Mouse (Mus musculus) kidney, postnatal 10 days (tissue): ENCODE measurements around the gene Shisa8.

ENCODE experiments used
- DNase-seq: peaks from one replicate; pipeline ENCODE4 v3.0.0; 2021; ENCODE audit warnings: mixed read lengths

The Shisa8 gene

GRCm38 (mm10) chr15:82203090-82203489 is 9.5 kb downstream of the Shisa8 start:
- no peak for DNase-seq

DNA sequence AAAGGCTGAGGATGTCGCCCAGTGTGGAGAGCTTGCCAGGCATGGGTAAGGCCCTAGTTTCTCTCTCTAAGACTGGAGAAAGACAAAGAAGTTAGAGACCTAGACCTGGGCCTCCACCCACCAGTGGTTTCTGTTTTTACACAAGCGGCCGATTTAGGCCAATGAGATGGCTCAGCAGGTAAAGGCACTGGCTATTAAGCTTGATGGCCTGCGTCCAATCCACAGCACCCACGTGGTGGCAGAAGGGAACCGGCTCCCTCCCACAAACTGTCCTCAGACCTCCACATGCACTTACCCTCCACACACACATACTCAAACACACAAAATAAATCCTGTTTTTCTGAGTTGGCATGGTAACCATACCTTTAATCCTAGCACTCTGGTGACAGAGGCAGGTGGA is 10.5 kb downstream of the Shisa8 start:
- no peak for DNase-seq

- peak; percentile 35 for DNase-seq
Measured at GRCm38 (mm10) chr15:82199546-82199945, 13.1 kb downstream of the Shisa8 start.

GRCm38 (mm10) chr15:82198342-82198741 is 14.3 kb downstream of the Shisa8 start:
- no peak for DNase-seq

DNA sequence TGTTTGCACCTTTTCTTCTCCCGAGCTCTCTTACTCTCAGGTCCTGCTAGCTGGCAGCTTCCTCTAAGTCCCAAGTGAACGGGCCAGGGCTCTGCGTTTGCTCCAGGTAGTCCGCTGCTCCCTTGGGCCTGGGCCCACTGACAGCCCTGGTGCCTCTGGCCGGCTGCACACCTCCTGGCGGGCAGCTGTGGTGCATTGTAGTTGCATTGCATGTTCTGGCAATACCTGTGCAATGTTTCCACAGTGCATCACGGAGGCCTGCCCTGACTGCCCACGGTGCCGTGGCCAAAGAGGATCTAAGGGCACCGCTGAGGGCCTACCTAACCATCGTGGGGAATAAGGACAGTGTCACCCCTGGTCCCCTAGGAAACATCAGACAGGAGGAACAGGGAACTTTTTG is 14.7 kb downstream of the Shisa8 start:
- DNase-seq = no peak

GRCm38 (mm10) chr15:82197246-82197750 is 15.3 kb downstream of the Shisa8 start:
- no peak for DNase-seq

- no peak for DNase-seq
Measured at GRCm38 (mm10) chr15:82196300-82196699, 16.3 kb downstream of the Shisa8 start.

DNA sequence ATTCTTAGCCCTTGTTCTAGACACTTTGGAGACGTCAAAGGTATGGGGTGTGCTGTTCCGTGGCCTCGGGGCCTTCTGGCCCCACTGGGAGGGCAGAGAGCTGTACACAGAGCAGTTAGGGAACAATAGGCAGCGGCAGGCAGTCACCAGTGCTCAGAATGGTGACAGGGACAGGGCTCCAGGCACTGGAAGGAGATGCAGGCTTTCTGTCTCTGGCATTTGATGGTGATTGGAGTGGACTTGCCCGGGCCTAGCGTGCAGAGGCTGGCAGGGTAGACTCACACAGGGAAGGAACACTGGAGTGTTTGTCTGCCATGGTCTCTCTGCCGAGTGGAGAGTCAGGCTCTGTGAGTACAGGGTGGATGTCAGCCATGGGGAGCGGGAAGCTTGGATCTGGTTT is 20.0 kb downstream of the Shisa8 start:
- DNase-seq = no peak

DNA sequence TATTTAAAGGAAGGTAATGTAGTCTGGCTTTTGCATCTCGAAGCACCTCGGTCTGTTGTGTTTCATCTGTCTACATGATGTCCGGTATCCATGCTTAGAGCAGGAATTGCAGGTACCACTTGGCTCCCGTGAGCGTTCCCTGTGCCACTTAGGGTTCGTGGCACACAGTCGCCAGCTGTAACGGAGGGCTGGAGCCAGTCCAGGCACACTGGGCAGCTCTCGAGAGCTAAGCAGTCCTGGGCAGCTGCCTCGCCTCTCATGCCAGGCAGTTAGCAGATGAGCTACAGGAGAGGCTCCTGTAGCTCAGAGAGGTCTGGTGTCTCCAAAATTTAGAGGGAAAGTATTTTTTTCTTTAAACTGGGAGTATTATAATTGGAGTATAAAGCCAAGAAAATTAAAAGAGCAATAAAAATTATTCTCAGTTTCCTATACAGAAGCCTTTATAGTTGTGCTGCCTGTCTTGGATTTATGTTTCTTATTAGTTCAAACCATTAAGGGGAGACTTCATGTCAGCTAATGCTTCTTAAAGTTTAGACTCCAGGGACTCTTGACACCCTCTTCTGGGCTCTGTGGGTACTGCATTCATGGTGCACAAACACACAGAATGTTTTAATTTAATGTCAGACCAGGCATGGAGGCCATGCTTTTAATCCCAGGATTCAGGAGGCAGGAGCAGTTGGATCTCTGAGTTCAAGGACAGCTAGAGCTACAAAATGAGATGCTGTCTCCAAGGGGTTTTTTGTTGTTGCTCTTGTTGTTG is 24.0 kb downstream of the Shisa8 start:
- DNase-seq = peak; percentile 64

DNA sequence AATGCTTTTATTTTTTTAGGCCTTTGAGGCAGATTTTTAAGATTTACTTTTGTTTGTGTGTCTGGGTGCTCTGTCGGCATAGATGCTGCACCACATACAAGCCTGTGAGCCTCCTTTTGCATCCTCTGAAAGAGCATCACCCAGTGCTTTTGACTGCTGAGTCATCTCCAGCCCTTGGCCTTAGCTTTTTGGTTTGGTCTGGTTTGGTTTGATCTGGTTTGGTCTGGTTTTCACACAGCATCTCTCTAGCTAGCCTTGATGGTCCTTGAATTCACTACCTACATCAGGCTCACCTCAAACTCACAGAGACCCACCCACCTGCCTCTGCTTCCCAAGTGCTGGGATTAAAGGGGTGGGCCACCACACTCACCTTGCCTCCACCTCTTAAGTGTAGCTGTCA is 24.7 kb downstream of the Shisa8 start:
- DNase-seq = no peak

GRCm38 (mm10) chr15:82187401-82187800 is 25.2 kb downstream of the Shisa8 start:
- no peak for DNase-seq

GRCm38 (mm10) chr15:82186931-82187330 is 25.7 kb downstream of the Shisa8 start:
- DNase-seq = no peak

DNA sequence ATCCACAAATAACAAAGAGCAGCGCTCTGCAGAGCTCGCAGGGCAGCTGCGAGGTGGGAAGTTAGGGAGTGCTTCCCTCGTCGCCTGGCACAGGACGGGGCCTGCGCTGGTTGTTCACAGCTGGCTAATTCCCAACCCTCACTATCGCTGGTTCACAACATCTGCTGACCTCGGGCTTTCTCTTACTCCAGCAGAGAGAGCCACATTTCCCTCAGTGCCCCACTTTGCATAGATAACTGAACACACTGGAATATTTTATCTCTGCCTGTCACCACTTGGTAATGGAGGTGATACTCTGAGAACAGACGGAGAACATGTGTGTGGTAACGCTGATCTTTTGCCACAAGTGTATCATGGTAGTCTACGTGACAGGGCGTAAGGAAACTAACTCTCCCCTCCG is 26.5 kb downstream of the Shisa8 start:
- no peak for DNase-seq

DNA sequence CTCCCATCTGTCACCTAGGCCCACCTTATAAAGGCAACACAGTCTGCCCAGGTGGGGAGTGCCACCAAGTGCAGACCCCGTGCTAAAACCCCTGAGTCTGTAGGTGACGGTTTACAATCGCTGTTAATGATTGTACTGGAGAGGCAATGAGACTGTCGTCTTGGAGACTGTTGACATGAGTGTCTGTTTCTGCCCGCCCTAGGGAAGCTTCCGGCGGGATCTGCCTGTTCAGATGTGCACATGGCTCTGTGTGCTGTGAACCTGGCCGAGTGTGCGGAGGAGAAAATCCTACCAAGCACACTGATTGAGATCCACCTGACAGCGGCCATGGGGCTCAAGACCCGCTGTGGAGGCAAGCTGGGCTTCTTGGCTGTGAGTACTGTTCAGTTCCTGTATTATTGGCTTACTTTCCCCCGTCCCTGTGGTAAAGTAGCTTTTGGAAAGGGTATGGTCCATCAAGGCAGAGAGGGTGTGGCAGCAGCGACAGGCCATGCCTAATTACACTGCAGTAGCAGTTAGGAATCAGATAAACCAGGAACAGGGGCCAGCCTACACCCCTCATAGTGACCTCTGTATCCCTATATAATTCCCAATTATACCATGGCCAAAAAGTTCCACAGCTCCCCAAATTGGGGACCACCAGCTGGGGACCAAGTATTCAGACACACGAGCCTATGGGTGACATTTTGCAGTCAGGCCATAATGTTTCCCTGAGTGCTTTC is 27.4 kb downstream of the Shisa8 start:
- DNase-seq = no peak

DNA sequence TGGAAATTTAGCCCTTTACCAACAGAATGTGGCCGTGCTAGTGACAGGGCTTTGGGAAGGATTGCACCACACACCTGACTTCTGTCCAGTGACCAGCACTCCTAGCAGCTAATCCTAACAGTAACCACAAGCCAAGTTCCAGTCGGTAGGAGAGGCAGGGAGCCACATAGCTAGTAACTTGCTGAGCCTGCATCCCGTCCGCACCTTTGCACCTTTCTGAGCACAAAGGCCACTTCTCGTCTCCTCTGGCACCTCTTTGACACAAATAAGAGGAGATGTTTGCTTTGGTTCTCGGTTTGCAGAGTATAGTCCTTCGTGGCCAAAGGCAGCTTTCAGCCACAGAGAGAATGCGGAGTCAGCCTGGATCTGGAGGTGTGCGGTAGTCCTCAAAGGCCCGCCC is 28.0 kb downstream of the Shisa8 start:
- DNase-seq = peak; percentile 55

- peak; percentile 65 for DNase-seq
Measured at GRCm38 (mm10) chr15:82184183-82184582, 28.4 kb downstream of the Shisa8 start.

DNA sequence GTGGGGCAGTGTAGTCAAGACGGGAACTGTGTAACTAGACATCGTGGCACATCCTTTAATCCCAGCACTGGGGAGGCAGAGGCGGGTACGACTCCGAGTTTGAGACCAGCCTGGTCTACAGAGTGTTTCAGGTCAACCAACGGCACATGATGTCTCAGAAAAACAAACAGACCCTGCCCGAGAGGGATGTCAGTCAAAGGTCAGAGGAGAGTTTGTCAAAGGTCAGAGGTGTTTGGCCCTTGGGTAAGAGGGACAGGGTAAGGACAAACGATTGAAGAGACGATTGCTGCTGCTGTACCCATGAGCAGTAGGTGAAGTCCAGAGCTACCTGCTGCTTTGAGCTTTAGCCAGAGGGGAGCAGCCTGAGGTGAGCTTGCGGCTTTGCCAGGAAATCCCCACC is 29.0 kb downstream of the Shisa8 start:
- no peak for DNase-seq

DNA sequence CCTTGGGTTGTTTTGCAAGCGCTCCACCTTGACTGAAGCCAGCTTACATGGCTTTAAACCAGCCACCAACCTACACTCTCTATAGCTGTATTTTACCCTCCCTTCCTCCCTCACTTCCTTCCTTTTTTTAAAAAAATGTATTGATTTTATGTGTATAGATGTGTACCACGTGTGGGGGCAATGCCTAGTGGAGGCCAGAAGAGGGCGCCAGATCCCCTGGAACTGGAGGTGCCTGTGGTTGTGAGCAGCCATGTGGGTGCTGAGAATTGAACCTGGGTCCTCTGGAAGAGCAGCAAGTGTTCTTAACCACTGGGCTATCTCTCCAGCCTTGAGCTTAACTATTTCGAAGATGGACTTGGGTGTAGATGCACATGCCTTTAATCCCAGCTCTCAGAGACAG is 30.3 kb downstream of the Shisa8 start:
- DNase-seq = no peak

DNA sequence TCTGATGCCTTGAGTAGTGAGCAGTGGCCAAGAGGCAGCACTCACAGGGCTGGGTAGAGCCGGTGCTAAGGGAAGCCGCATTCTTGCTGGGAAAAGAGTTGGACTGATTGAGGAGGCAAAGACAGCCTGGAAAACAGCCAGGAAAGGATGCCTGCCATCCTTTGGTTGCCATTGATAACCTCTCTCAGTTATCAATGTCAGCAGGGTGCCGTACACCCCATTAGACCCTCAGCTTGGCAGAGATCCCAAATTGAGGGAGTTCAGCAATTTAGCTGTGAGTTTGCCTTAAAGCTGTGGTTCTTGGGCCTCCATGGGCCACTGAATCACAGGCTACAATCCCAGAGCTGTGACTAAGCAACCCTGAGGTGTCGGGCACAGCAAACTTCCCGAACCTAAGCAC is 31.5 kb downstream of the Shisa8 start:
- DNase-seq = no peak

DNA sequence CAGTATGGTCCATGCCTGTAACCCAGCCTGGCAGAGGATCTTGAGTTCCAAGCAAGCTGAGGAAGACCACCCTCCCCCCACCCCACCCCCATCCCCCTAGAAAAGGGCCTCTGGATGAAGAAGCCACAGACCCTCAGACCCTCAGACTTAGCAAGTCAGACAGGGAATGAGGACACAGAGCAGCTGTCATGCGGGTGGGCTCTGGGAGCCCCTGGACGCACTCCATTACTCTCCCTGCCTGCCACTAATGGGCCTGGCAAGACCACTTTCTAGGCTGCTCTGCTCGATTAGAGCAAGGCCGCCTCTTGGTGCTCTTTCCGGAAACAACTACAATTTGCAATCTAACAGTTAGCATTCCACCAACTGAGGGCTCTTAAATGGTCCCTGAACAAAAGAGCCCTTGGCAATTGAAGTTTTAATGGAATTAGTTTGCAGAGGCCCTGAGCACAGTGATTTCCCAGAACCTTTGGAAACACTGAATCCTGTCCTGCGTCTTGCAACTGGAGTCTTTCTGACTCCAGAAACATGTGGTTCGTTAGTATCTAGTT is 34.8 kb downstream of the Shisa8 start:
- DNase-seq = no peak

DNA sequence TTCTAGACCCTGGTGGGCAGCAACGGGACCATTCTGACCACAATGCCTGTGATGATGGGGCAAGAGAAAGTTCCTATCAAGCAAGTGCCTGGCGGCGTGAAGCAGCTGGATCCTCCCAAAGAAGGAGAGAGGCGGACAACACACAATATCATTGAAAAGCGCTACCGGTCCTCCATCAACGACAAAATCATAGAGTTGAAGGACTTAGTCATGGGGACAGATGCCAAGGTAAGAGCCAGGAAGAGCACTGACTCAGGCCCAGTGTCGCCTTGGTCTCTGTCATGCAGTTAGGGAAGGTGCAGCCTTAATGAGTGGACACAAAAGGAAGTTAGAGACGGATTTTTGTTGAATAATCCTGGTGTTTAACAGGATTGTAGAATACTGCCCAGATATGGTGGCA is 37.5 kb downstream of the Shisa8 start:
- DNase-seq = no peak

DNA sequence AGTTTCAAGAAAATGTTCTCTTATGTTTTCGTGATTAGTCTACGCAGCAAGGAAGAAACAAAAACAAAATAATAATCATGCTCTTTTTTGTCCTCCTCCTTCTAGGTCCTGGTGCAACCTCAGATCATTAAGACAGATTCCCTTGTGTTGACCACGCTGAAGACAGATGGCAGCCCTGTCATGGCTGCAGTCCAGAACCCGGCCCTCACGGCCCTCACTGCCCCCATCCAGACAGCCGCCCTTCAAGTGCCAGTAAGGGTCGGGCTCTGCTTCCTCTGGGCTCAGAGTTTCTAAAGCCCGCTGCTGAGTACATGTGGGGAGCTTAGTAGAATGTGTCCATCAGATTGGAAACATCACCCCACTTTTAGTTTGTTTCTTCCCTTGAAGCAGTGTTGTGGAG is 40.0 kb downstream of the Shisa8 start:
- DNase-seq = no peak

GRCm38 (mm10) chr15:82170437-82171377 is 41.9 kb downstream of the Shisa8 start:
- no peak for DNase-seq
